Mouse (Mus musculus): ENCODE results near the gene Prkch.

Prkch gene

GRCm38 (mm10) chr12:73673783-73674182, 89.2 kb downstream of the Prkch start:
- in situ Hi-C loops (cut with MseI, MboI), result no loop called here

- in situ Hi-C loops (cut with MseI, MboI), result no loop called here
These were observed 90.6 kb downstream of the Prkch start for GRCm38 (mm10) chr12:73675212-73675611.

- in situ Hi-C loops (cut with MseI, MboI), result no loop called here
These were observed 94.8 kb downstream of the Prkch start for GRCm38 (mm10) chr12:73679400-73679801.

DNA sequence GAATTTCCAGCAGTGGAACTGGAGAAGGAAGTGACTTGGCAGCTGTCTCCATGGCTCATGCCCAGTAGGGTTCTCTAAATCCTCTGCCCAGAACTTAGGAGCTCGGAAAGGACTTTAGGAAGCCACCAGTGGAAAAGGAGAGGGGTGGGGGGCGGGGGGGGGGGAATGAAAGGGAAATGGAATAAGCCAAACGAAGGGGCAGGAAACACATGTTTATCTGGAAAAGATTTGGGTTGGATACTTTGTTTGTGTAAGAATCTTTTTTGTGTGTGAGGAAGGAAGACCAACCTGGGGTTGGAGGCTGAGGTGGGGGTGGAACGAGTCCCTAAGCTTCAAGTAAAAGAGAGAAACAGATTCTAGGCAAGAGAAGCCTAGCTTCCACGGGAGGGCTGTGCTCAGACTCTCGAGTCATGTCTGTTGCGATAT, 98.3 kb downstream of the Prkch start:
- in situ Hi-C loops (cut with MseI, MboI), result no loop called here

DNA sequence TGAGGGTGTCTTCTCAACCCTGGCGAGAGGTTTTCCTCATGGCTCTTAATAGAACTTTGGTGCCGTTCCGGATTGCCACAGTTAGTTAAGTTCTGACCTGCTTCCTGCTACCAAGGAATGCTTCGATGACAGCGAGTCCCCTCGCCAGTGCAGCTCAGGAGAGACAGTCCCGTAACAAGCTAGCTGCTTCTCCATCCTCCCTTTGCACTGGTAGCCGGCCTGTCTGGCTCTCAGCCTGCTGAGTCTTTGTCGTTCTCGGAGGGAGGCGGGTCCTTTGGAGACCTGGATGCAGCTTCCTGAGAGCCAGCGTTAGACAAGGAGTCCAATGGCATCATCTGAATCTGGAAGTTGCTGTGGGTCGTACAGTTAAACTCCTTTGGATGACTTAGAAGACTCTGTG, 101.3 kb downstream of the Prkch start:
- in situ Hi-C loops (cut with MseI, MboI), result loop anchor here in 1 of 2 experiments (5.0 kb wide), 1 partner anchor 119 kb away; no protein-coding TSS in a partner anchor

DNA sequence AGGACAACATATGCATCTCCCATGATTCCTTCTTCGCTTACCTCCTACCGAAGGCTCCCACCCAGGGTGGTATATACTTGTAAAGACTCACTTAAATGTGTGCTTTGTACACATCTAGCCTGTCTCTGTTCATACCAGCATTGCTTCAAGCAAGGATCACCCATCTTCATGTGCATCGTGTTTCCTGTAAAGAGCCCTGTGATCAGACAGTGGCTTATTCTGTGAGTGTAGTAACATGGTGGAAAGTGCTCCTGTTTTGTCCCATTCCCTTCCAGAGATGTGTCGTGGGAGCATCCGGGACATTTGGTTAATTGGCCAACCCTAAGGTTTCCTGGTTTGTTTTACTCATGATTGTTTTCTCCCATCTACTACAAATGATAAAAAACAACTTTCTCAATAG, 101.9 kb downstream of the Prkch start:
- in situ Hi-C loops (cut with MseI, MboI), result loop anchor here in 1 of 2 experiments (5.0 kb wide), 1 partner anchor 119 kb away; no protein-coding TSS in a partner anchor

- in situ Hi-C loops (cut with MseI, MboI), result loop anchor here in 1 of 2 experiments (5.0 kb wide), 1 partner anchor 120 kb away; no protein-coding TSS in a partner anchor
These were observed 102.8 kb downstream of the Prkch start for GRCm38 (mm10) chr12:73687077-73688035.

- in situ Hi-C loops (cut with MseI, MboI), result loop anchor here in 1 of 2 experiments (5.0 kb wide), 1 partner anchor 125 kb away; no protein-coding TSS in a partner anchor
These were observed 107.7 kb downstream of the Prkch start for GRCm38 (mm10) chr12:73692321-73692720.

GRCm38 (mm10) chr12:73693347-73693746, 108.8 kb downstream of the Prkch start:
- in situ Hi-C loops (cut with MseI, MboI), result loop anchor here in 1 of 2 experiments (5.0 kb wide), 1 partner anchor 126 kb away; no protein-coding TSS in a partner anchor

- in situ Hi-C loops (cut with MseI, MboI), result loop anchor here in 1 of 2 experiments (5.0 kb wide), 1 partner anchor 127 kb away; no protein-coding TSS in a partner anchor
These were observed 110.1 kb downstream of the Prkch start for GRCm38 (mm10) chr12:73694690-73695089.

DNA sequence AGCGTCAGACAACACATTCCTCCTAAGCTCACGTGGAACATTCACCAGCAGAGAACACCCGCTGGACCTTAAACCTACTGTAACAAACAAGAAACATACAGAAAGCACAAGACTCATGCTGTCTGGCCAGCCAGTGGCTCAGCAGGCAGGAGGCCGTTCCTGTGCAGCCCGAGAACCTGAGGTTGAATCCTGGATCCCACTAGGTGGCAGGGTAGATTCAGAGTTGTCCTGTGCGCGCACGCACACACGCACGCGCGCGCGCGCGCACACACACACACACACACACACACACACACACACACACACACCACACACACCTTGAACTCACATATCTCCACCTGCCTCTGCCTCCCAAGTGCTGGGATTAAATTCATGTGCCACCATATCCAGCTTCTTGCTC, 110.5 kb downstream of the Prkch start:
- in situ Hi-C loops (cut with MseI, MboI), result no loop called here

DNA sequence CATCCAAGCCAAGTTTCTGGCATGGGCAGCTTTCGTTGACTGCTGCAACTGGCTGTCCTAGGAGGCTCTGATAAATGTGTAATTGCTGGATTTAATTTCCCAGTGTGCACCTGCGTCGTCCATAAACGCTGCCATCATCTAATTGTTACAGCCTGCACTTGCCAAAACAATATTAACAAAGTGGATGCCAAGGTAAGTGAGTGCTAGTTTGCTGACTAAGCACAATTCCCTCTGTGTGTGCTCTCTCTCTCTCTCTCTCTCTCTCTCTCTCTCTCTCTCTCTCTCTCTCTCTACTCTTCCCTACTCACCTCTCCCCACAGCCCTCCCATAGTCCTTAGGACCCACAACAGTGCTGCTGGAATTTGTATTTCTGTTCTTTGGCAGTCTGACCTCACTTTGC, 111.5 kb downstream of the Prkch start:
- in situ Hi-C loops (cut with MseI, MboI), result no loop called here

- in situ Hi-C loops (cut with MseI, MboI), result no loop called here
These were observed 112.3 kb downstream of the Prkch start for GRCm38 (mm10) chr12:73696946-73697345.

DNA sequence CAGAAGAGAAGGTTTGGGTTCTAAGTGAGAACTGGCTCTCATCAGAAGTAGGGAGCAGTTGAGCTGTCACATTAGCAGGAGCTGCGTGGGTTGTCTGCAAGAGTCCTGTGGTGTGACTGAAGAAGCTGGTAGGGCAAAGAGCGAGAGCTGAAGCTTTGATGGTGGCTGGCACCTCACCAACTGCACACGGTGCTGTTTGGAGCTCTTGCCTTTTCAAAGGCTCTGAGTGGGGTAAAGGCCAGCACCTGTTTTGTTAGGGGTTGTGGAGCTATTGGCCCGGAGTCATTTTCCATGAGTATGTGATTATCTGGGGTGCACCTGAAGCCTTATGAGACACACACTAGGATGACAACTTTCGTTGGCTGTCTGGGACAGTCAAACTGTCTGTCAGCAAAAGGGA, 113.8 kb downstream of the Prkch start:
- in situ Hi-C loops (cut with MseI, MboI), result no loop called here

DNA sequence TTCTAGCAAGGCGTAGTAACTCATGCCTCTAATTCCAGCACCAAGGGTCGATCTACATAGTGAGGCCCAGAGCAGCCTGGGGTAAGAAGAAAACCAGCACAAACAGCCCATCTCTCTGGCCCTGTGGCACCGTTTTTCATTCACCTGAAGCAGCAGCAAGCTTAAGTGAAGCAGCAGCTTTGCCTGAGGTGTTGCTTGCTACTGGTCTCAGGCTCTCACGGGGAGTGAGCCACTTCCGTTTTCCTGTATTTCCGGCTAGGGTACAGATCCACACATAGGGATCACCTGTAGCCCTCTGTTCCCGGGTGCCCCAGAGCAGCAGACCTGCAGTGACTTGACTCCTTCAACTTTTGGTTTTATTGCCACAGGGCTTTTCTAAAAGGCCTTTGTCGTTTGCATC, 114.2 kb downstream of the Prkch start:
- in situ Hi-C loops (cut with MseI, MboI), result no loop called here

DNA sequence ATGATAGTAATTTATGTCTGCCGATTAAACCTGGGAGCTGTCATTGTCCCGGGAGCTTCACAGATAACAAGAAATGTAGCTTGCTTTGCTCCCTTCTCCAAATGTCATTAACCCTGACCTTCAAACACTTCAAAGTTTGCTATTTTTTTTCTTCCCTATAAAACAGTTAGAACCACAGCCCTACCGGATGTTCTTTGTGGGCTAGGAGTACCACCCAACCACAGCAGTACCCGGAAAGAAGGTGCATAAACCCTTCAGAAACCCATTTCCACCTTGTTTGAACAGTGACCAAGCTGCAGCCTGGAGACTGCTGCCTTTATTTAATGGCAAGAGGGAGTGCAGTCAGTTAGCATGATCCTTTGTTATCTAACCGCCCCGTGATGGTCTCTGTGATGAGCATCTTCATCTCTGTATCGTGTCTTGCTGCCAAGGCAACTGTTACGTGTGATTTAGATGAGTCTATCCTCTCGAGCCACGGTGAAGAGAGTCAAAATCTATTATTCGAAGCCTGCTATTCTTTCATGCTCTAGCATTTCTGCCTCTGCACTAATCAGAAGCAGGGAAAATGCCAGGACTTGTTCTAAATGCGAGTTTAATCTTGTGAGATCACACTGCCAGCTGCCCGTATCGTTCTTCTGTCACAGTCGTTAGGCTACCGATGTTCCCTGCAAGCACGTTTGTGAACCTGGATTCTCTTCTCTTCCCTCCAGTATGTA, 115.0 kb downstream of the Prkch start:
- in situ Hi-C loops (cut with MseI, MboI), result loop anchor here (10.0 to 25.0 kb wide), 4 partner anchors 205 to 588 kb away; partner anchors contain the start of gene Hif1a (in 1 of the 2)

DNA sequence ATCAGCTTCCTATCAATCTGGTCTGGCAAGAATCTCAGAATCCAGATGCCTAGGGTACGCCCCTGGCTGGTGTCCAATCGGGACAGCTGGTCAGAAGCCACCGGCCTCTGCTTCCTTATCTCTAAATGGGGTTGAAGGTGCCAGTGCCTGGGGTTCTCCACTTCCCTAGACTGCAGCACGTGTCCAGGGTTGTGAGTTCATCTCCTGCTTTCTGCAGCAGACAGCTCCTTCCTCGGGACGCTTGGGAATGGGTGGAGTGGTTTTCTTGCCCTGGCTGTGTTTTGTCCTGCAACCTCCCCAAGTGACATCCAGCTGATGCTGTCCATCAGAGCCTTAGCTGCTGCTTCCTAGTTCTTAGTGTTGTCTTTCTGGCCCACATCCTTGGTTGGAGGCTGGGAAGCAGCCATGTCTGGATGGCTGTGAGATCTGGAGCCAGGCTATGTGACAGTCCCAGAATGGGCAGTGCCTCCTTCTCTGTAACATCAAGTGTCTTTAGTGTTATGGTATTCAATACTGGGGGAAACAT, 116.0 kb downstream of the Prkch start:
- in situ Hi-C loops (cut with MseI, MboI), result loop anchor here (10.0 to 25.0 kb wide), 4 partner anchors 204 to 587 kb away; partner anchors contain the start of gene Hif1a (in 1 of the 2)

GRCm38 (mm10) chr12:73701999-73702398, 117.4 kb downstream of the Prkch start:
- in situ Hi-C loops (cut with MseI, MboI), result loop anchor here (10.0 to 25.0 kb wide), 4 partner anchors 203 to 585 kb away; partner anchors contain the start of gene Hif1a (in 1 of the 2)

DNA sequence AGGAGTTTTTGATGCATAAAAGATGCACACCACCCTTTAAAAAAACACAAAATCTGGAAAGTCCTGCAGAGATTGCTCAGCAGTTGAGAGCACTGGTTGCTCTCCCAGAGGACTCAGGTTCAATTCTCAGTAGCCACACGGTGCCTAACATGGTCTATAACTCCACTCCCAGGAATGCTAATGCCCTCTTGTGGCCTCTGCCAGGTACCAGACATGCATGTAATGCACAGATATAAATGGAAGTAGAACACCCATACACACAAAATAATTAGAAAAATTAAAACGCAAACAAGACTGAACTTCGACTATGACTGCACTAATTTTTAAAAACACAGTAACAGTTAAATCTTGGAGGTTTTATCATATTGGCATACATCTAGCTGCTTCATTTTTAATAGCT, 119.8 kb downstream of the Prkch start:
- in situ Hi-C loops (cut with MseI, MboI), result loop anchor here (10.0 to 25.0 kb wide), 4 partner anchors 200 to 583 kb away; partner anchors contain the start of gene Hif1a (in 1 of the 2)

- in situ Hi-C loops (cut with MseI, MboI), result loop anchor here (10.0 to 25.0 kb wide), 4 partner anchors 200 to 582 kb away; partner anchors contain the start of gene Hif1a (in 1 of the 2)
These were observed 120.6 kb downstream of the Prkch start for GRCm38 (mm10) chr12:73705097-73705690.

GRCm38 (mm10) chr12:73708498-73708897, 123.9 kb downstream of the Prkch start:
- in situ Hi-C loops (cut with MseI, MboI), result loop anchor here (10.0 to 25.0 kb wide), 4 partner anchors 196 to 579 kb away; partner anchors contain the start of gene Hif1a (in 1 of the 2)

Measured in mouse trophoblast stem cell (cell line).